9 mouse cellular contexts compared by ENCODE assay signal in the genomic region with DNA sequence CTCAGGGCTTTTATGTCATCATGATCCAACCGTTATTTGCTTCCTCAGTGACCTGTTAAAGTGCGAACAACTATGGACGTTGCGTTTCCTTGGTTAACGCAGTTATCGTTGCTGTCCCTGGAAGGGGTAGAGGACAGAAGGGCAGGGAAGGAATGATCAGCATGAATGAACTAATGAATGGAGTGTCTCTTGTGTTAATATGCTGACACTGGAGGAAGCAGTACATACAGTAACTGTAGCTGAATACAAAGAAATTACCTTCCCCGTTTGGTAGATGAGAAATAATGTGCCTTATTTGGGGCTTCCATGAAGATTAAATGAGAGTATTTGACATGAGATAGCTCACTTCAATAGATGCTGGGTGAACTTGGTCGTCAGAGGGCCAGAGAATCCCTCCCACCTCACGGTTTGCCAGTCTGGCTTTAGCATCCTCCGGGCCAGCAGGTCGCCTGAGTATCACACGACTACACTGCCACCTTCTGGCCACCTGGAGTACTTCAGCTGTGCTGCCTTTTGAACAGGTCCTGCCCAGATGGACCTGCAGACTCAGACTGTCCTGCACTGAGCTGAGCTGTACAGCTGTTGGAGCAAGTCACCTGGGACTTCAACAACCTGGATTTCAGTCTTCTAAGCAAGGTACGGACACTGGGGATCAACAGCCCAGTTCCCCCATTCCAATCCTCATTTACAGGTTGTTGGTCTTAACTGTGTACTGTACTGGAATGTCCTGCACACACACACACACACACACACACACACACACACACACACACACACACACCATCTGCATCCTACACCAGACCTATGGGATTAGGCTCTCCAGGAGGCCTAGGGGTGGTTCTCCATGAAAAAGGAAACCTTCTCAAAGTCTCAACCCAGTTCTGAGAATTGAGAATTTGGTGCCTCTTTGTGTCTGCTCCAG. TPM values are rescaled to one million over a fixed set of nuclear protein-coding genes. Genes with fewer than 3 reads are reported as not detected.
DNase-seq lines count a peak whose midpoint lies in the region; ATAC-seq and TF ChIP-seq lines count a peak whose summit lies in the region.
"Had no signal": no experiment of that assay in that cellular context is flagged by ENCODE, and none has a peak within 500 bp of the region (broad histone marks: within the 10 kb centered on the region; RNA-seq: fewer than 3 reads in every experiment).

No protein-coding gene starts in this region.

- H3K27ac ChIP-seq in bone marrow macrophage, adult 2 months (ENCODE audit: insufficient read depth, low read depth, low read length): no peak overlapping the region
- H3K27ac ChIP-seq in heart, embryonic 11.5 days (ENCODE audit: low read depth, low read length): no peak overlapping the region
- no peak overlapping the region for H3K27ac ChIP-seq in kidney, postnatal 0 days
- no peak overlapping the region for H3K27ac ChIP-seq in liver, embryonic 11.5 days (ENCODE audit: low read depth, low read length)
- H3K27ac ChIP-seq in neural tube, embryonic 11.5 days (ENCODE audit: low read depth, low read length): no peak overlapping the region
- H3K27ac ChIP-seq in stomach, embryonic 15.5 days: no peak overlapping the region
- H3K27ac ChIP-seq: embryonic facial prominence, embryonic 13.5 days had no signal

- peak; percentile 87 for TF ChIP-seq CTCF in bone marrow macrophage, adult 2 months (IDR thresholded peaks at IDR 0.05; ENCODE audit: low read depth, low read length)
- peak; percentile 92 for TF ChIP-seq CTCF in kidney, postnatal 0 days (IDR thresholded peaks at IDR 0.05; ENCODE audit: low read depth)

- no peak overlapping the region for H3K4me3 ChIP-seq in bone marrow macrophage, adult 2 months (ENCODE audit: insufficient read depth, low read length)
- no peak overlapping the region for H3K4me3 ChIP-seq in heart, embryonic 11.5 days (ENCODE audit: low read depth, low read length)
- no peak overlapping the region for H3K4me3 ChIP-seq in kidney, postnatal 0 days (replicated peaks; ENCODE audit: low read depth, low read length)
- no peak overlapping the region for H3K4me3 ChIP-seq in liver, embryonic 11.5 days (ENCODE audit: low read depth, low read length)
- no peak overlapping the region for H3K4me3 ChIP-seq in neural tube, embryonic 11.5 days (ENCODE audit: low read depth, low read length)
- H3K4me3 ChIP-seq in stomach, embryonic 15.5 days (replicated peaks): no peak overlapping the region
- H3K4me3 ChIP-seq: embryonic facial prominence, embryonic 13.5 days had no signal

- H3K4me2 ChIP-seq in heart, embryonic 11.5 days: no peak overlapping the region
- no peak overlapping the region for H3K4me2 ChIP-seq in kidney, postnatal 0 days (ENCODE audit: low read length)
- no peak overlapping the region for H3K4me2 ChIP-seq in liver, embryonic 11.5 days
- H3K4me2 ChIP-seq in neural tube, embryonic 11.5 days (ENCODE audit: low read depth): no peak overlapping the region
- no peak overlapping the region for H3K4me2 ChIP-seq in stomach, embryonic 15.5 days
- H3K4me2 ChIP-seq: embryonic facial prominence, embryonic 13.5 days had no signal

- no peak for TF ChIP-seq POLR2A in bone marrow macrophage, adult 2 months (IDR thresholded peaks at IDR 0.05; ENCODE audit: borderline replicate concordance, low read depth, low read length)

- H3K9ac ChIP-seq in heart, embryonic 11.5 days (ENCODE audit: low read depth, low read length): no peak overlapping the region
- H3K9ac ChIP-seq in kidney, postnatal 0 days (ENCODE audit: low read depth, low read length): no peak overlapping the region
- no peak overlapping the region for H3K9ac ChIP-seq in liver, embryonic 11.5 days (ENCODE audit: low read depth, low read length)
- no peak overlapping the region for H3K9ac ChIP-seq in neural tube, embryonic 11.5 days (ENCODE audit: low read length)
- H3K9ac ChIP-seq in stomach, embryonic 15.5 days: no peak overlapping the region
- H3K9ac ChIP-seq: embryonic facial prominence, embryonic 13.5 days had no signal

- peaks cover 7% of the 10 kb centered on the region for H3K4me1 ChIP-seq in bone marrow macrophage, adult 2 months (ENCODE audit: control insufficient read depth, insufficient read depth, low read length)
- H3K4me1 ChIP-seq in heart, embryonic 11.5 days (ENCODE audit: control insufficient read depth, insufficient read depth, low read length): no peaks in the 10 kb centered on the region
- H3K4me1 ChIP-seq in kidney, postnatal 0 days (replicated peaks; ENCODE audit: insufficient read depth, low read length): no peaks in the 10 kb centered on the region
- peaks cover 4% of the 10 kb centered on the region for H3K4me1 ChIP-seq in liver, embryonic 11.5 days (replicated peaks; ENCODE audit: control insufficient read depth, insufficient read depth, low read length)
- H3K4me1 ChIP-seq in neural tube, embryonic 11.5 days (ENCODE audit: control insufficient read depth, insufficient read depth, low read length): no peaks in the 10 kb centered on the region; the same call in 1 of the 2 replicates
- H3K4me1 ChIP-seq in stomach, embryonic 15.5 days: 0 out of 2 replicates have a peak, but pooled peaks cover 5% of the 10 kb centered on the region

- peaks cover 5% of the 10 kb centered on the region; the same call in 1 of the 2 replicates for H3K27me3 ChIP-seq in heart, embryonic 11.5 days (ENCODE audit: control insufficient read depth, insufficient read depth, low read length)
- 0 out of 2 replicates have a peak, but pooled peaks cover 3% of the 10 kb centered on the region for H3K27me3 ChIP-seq in kidney, postnatal 0 days (ENCODE audit: insufficient read depth, low read length)
- H3K27me3 ChIP-seq in liver, embryonic 11.5 days (replicated peaks; ENCODE audit: control insufficient read depth, insufficient read depth, low read length): no peaks in the 10 kb centered on the region
- no peaks in the 10 kb centered on the region for H3K27me3 ChIP-seq in neural tube, embryonic 11.5 days (ENCODE audit: control insufficient read depth, insufficient read depth, low read length)
- H3K27me3 ChIP-seq in stomach, embryonic 15.5 days (replicated peaks): no peaks in the 10 kb centered on the region

- H3K36me3 ChIP-seq in heart, embryonic 11.5 days (ENCODE audit: control insufficient read depth, insufficient read depth, low read length): no peaks in the 10 kb centered on the region
- no peaks in the 10 kb centered on the region for H3K36me3 ChIP-seq in kidney, postnatal 0 days (ENCODE audit: insufficient read depth, low read length)
- H3K36me3 ChIP-seq in liver, embryonic 11.5 days (ENCODE audit: control insufficient read depth, insufficient read depth, low read length): no peaks in the 10 kb centered on the region
- H3K36me3 ChIP-seq in neural tube, embryonic 11.5 days (ENCODE audit: control insufficient read depth, insufficient read depth, low read length): no peaks in the 10 kb centered on the region
- H3K36me3 ChIP-seq in stomach, embryonic 15.5 days: no peaks in the 10 kb centered on the region
- H3K36me3 ChIP-seq: embryonic facial prominence, embryonic 13.5 days had no signal

- 49% methylated on average over 13 of the region's 13 CpGs for WGBS in heart, embryonic 11.5 days (ENCODE audit: insufficient replicate concordance)
- WGBS in kidney, postnatal 0 days: 49% methylated on average over 13 of the region's 13 CpGs
- WGBS in liver, embryonic 11.5 days: 49% methylated on average over 13 of the region's 13 CpGs
- WGBS in neural tube, embryonic 11.5 days: 50% methylated on average over 13 of the region's 13 CpGs
- 49% methylated on average over 13 of the region's 13 CpGs for WGBS in stomach, embryonic 15.5 days

- no peaks in the 10 kb centered on the region for H3K9me3 ChIP-seq in heart, embryonic 11.5 days (replicated peaks; ENCODE audit: control insufficient read depth, low read length)
- H3K9me3 ChIP-seq in kidney, postnatal 0 days (replicated peaks; ENCODE audit: low read length): no peaks in the 10 kb centered on the region
- H3K9me3 ChIP-seq in liver, embryonic 11.5 days (ENCODE audit: control insufficient read depth, low read length): no peaks in the 10 kb centered on the region
- no peaks in the 10 kb centered on the region for H3K9me3 ChIP-seq in neural tube, embryonic 11.5 days (ENCODE audit: control insufficient read depth, low read length)
- no peaks in the 10 kb centered on the region for H3K9me3 ChIP-seq in stomach, embryonic 15.5 days
- H3K9me3 ChIP-seq: embryonic facial prominence, embryonic 13.5 days had no signal

- peak; percentile 76 for DNase-seq in CD4-positive helper T cell, adult 2 months (ENCODE audit: low read depth, low spot score)
- DNase-seq in kidney, postnatal 0 days (ENCODE audit: low spot score): peak; percentile 87
- DNase-seq in liver, embryonic 11.5 days (ENCODE audit: low spot score): peak; percentile 76
- DNase-seq in neural tube, embryonic 11.5 days (ENCODE audit: low spot score): peak; percentile 85

- ATAC-seq in erythroblast, adult 5-6 weeks (replicated peaks; ENCODE audit: low FRiP score, poor library complexity, severe bottlenecking): peak; percentile 92
- peak; percentile 49; the same call in 1 of the 2 replicates for ATAC-seq in heart, embryonic 11.5 days (replicated peaks; ENCODE audit: insufficient number of reproducible peaks, low FRiP score, low TSS enrichment)
- peak; percentile 77 for ATAC-seq in kidney, postnatal 0 days (replicated peaks; ENCODE audit: low FRiP score, low read depth)
- 0 out of 2 replicates have a peak, but pooled peaks have one; percentile 31 for ATAC-seq in liver, embryonic 11.5 days (replicated peaks; ENCODE audit: low FRiP score)
- ATAC-seq in neural tube, embryonic 11.5 days (ENCODE audit: insufficient read depth, low FRiP score, low TSS enrichment): peak; percentile 81
- ATAC-seq in stomach, embryonic 15.5 days (ENCODE audit: insufficient read depth, low FRiP score, low read depth): peak; percentile 62

RNA-seq across cellular contexts. Expression of a gene that starts 56.2 kb away (rescaled TPM):
- polyA plus RNA-seq in bone marrow macrophage, adult 2 months (2012; ENCODE audit: insufficient read depth, insufficient read length, missing spikeins): 117 and 125 TPM in 2 replicates
- 34.6 and 44.3 TPM in 2 replicates for total RNA-seq in erythroblast, adult 5-6 weeks (2015; ENCODE audit: low replicate concordance)
- total RNA-seq in erythroblast, adult 5-6 weeks (2017; ENCODE audit: low replicate concordance): 10.3 and 17.8 TPM in 2 replicates
- polyA plus RNA-seq in heart, embryonic 11.5 days (2014; fragmentation: Nextera tagmentation; extraction: Ambion mirVana): 85.0 and 96.3 TPM in 2 replicates
- polyA plus RNA-seq in kidney, postnatal 0 days (2015; fragmentation: Nextera tagmentation; extraction: Ambion mirVana): 174 and 179 TPM in 2 replicates
- 72.6 and 75.2 TPM in 2 replicates for polyA plus RNA-seq in liver, embryonic 11.5 days (2014; fragmentation: Nextera tagmentation; extraction: Ambion mirVana)
- 54.0 and 58.6 TPM in 2 replicates for polyA plus RNA-seq in neural tube, embryonic 11.5 days (2014; fragmentation: Nextera tagmentation; extraction: Ambion mirVana)
- polyA plus RNA-seq in stomach, embryonic 15.5 days (2015; fragmentation: Nextera tagmentation; extraction: Ambion mirVana): 162 and 165 TPM in 2 replicates

Comparison
In these comparisons a context has a peak if more than half of its experiments do, and no peak if none do; other contexts are left out.
1. ATAC-seq: peak in every context shown above with its lines; median percentile 92 in erythroblast, adult 5-6 weeks; 81 in neural tube, embryonic 11.5 days; 77 in kidney, postnatal 0 days; 62 in stomach, embryonic 15.5 days; 49 in heart, embryonic 11.5 days; 31 in liver, embryonic 11.5 days.